Mouse (Mus musculus): Measurements from ENCODE around the gene Asf1b. TPM values are rescaled to one million over a fixed set of nuclear protein-coding genes. Genes with fewer than 3 reads are reported as not detected.

The Asf1b gene
- polyA plus RNA-seq, 1 experiment = 95.4 TPM

DNA sequence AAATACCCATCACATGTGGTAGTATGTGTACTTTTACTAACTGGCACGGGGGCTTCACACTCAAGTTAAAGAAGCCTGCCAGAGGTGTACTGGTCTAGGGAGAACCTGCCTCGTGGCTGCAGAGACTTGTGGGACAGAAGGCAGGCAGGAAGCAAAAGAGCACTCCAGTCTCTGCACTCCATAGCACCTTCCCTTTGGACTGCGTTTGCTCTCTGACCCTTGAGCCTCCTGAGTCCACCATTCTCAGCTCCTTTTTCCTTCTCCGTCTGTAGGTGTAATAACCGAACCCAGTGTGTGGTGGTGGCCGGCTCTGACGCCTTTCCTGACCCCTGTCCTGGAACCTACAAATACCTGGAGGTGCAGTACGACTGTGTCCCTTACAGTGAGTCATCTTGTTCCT, 32.6 kb upstream of the Asf1b start:
- peaks cover 37% of the 10 kb centered on the region for H3K36me3 ChIP-seq (replicated peaks; ENCODE audit: low read length)
- H3K4me1 ChIP-seq = peaks cover 15% of the 10 kb centered on the region
- TF ChIP-seq FLI1 (IDR thresholded peaks at IDR 0.05; ENCODE audit: low read length) = no peak
- TF ChIP-seq GATA1 (IDR thresholded peaks at IDR 0.05; ENCODE audit: borderline replicate concordance, low read length) = no peak
- no peak overlapping the region for H3K4me3 ChIP-seq (replicated peaks)
- H3K27me3 ChIP-seq (replicated peaks) = peaks cover 5% of the 10 kb centered on the region
- no peaks in the 10 kb centered on the region for H3K9me3 ChIP-seq

DNA sequence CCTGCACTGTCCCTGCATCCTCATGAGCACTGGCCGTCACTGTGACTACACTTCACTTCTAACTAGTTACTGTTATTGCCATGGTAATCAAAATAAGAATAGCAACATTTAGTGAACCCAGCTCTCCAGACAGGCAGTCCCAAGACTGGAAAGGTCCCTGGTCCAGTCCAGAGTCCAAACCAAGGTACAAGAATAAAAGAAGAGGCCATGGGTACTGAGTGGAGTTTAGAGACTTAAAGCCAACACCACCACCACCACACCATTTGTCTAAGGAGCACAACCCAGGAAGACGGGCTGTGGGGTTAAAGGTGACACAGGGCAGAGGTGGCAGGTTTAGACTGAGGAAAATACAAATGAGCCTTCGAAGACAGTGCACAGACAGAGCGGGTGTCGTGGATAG, 30.7 kb upstream of the Asf1b start:
- no peak overlapping the region for H3K4me3 ChIP-seq (replicated peaks)
- no peaks in the 10 kb centered on the region for H3K9me3 ChIP-seq
- H3K4me1 ChIP-seq = peaks cover 9% of the 10 kb centered on the region; the same call in 1 of the 2 replicates
- no peak for TF ChIP-seq FLI1 (IDR thresholded peaks at IDR 0.05; ENCODE audit: low read length)
- no peak for TF ChIP-seq GATA1 (IDR thresholded peaks at IDR 0.05; ENCODE audit: borderline replicate concordance, low read length)
- H3K36me3 ChIP-seq (replicated peaks; ENCODE audit: low read length) = peaks cover 34% of the 10 kb centered on the region
- peaks cover 13% of the 10 kb centered on the region for H3K27me3 ChIP-seq (replicated peaks)

DNA sequence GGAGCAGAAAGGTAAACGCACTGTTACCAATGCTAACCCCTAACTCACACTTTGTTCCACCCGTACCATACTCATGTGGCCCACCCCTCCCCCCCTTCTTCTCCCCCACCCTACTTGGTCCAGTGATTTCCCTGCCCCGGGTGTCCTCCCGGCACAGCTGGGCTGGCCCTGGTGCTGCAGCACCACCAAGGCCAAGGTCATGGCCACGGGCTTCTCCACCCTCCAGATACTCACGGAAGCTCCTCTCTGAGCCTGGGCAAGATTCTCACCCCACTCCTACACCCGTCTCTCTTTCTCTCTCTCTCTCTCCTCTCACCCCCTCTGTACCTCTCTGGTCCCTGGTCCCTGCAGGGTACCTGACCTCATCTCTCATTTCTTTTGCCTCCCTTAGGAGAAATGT, 29.0 kb upstream of the Asf1b start:
- peaks cover 15% of the 10 kb centered on the region for H3K27me3 ChIP-seq (replicated peaks)
- no peak for TF ChIP-seq FLI1 (IDR thresholded peaks at IDR 0.05; ENCODE audit: low read length)
- TF ChIP-seq GATA1 (IDR thresholded peaks at IDR 0.05; ENCODE audit: borderline replicate concordance, low read length) = no peak
- no peaks in the 10 kb centered on the region for H3K9me3 ChIP-seq
- no peak overlapping the region for H3K4me3 ChIP-seq (replicated peaks)
- H3K36me3 ChIP-seq (replicated peaks; ENCODE audit: low read length) = peaks cover 42% of the 10 kb centered on the region
- H3K4me1 ChIP-seq = peaks cover 9% of the 10 kb centered on the region; the same call in 1 of the 2 replicates

DNA sequence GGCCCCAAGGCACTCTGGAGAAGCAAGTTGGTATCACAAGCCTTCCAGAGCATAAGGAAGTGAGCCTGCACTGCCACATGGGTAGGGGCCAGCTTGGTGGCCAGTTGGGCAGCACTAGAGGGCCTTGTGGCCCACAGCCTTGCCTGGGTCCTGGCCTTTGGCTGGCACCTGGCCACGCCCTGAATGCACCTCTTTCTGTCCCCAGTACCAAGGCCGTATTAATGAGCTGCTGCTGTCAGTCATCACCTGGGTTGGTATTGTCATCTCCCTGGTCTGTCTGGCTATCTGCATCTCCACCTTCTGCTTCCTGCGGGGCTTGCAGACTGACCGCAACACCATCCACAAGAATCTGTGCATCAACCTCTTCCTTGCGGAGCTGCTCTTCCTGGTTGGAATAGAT, 21.1 kb upstream of the Asf1b start:
- Histone ChIP-seq H3K4me1 (no peaks in the 10 kb centered on the region; the same call in 1 of the 2 replicates), H3K9me3 (no peaks in the 10 kb centered on the region), H3K36me3 (replicated peaks; ENCODE audit: low read length) (peaks cover 91% of the 10 kb centered on the region), H3K27me3 (replicated peaks) (peaks cover 6% of the 10 kb centered on the region), H3K4me3 (replicated peaks) (no peak overlapping the region)
- TF ChIP-seq GATA1 (IDR thresholded peaks at IDR 0.05; ENCODE audit: borderline replicate concordance, low read length) (no peak), FLI1 (IDR thresholded peaks at IDR 0.05; ENCODE audit: low read length) (no peak)

DNA sequence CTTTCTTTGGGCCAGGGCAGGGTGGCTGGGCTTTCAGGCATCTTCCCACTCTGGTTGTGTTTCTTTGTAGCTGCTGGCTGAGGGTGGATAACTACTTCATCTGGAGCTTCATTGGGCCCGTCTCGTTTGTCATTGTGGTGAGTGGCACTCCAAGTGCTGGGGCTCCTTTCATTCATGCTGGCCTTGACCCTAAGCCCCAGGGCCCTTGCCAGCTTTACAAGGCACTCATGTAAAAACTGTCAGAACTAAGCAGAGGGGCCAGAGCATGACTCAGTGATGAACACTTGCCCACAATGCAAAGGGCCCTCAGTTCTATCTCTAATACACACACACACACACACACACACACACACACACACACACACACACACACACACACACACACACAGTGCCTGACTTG, 20.3 kb upstream of the Asf1b start:
- Histone ChIP-seq H3K36me3 (replicated peaks; ENCODE audit: low read length) (peaks cover 85% of the 10 kb centered on the region), H3K9me3 (no peaks in the 10 kb centered on the region), H3K4me3 (replicated peaks) (no peak overlapping the region), H3K4me1 (no peaks in the 10 kb centered on the region), H3K27me3 (replicated peaks) (peaks cover 4% of the 10 kb centered on the region)
- no peak for TF ChIP-seq FLI1 (IDR thresholded peaks at IDR 0.05; ENCODE audit: low read length)

DNA sequence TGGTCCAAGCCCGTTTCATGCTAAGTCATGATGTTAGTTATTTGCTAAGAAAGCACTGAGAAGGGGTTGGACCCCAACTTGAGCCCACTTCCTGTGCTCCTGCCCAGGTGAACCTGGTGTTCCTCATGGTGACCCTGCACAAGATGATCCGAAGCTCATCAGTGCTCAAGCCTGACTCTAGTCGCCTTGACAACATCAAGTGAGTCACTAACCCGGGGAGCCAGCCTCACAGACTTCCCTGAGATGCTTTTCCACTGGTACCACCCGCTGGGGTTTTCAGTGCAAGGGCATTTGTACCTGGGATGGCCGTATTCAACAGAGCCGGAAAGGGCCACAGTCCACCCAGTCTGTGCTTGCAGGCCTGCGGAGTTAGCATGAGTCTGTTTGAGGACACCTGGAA, 19.9 kb upstream of the Asf1b start:
- no peaks in the 10 kb centered on the region for H3K9me3 ChIP-seq
- TF ChIP-seq GATA1 (IDR thresholded peaks at IDR 0.05; ENCODE audit: borderline replicate concordance, low read length) = no peak
- no peak for TF ChIP-seq FLI1 (IDR thresholded peaks at IDR 0.05; ENCODE audit: low read length)
- peaks cover 8% of the 10 kb centered on the region for H3K27me3 ChIP-seq (replicated peaks)
- H3K36me3 ChIP-seq (replicated peaks; ENCODE audit: low read length) = peaks cover 80% of the 10 kb centered on the region
- H3K4me1 ChIP-seq = no peaks in the 10 kb centered on the region
- no peak overlapping the region for H3K4me3 ChIP-seq (replicated peaks)

DNA sequence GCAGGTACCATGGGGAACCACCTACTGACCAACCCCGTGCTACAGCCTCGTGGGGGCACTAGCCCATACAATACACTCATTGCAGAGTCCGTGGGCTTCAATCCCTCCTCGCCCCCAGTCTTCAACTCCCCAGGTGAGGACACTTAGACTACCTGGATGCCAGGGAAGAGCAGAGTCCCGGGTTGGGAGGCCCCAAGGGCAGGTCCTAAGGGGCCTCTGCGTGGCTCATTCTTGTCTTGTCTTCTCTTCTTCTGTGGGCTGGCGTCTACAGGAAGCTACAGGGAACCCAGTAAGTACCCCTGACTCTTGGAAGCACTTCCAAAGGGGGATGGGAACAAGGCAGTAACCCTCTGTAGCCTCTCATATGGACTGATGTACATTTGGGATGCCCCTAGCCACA, 17.7 kb upstream of the Asf1b start:
- Histone ChIP-seq H3K4me1 (no peaks in the 10 kb centered on the region), H3K27me3 (replicated peaks) (peaks cover 18% of the 10 kb centered on the region), H3K4me3 (replicated peaks) (no peak overlapping the region), H3K36me3 (replicated peaks; ENCODE audit: low read length) (peaks cover 58% of the 10 kb centered on the region), H3K9me3 (no peaks in the 10 kb centered on the region)
- TF ChIP-seq FLI1 (IDR thresholded peaks at IDR 0.05; ENCODE audit: low read length) (no peak), GATA1 (IDR thresholded peaks at IDR 0.05; ENCODE audit: borderline replicate concordance, low read length) (no peak)

DNA sequence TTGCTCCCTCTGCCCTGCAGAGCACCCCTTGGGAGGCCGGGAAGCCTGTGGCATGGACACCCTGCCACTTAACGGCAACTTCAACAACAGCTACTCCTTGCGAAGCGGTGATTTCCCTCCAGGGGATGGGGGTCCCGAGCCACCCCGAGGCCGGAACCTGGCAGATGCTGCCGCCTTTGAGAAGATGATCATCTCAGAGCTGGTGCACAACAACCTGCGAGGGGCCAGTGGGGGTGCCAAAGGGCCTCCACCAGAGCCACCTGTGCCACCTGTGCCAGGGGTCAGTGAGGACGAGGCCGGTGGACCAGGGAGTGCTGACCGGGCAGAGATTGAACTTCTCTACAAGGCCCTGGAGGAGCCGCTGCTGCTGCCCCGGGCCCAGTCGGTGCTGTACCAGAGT, 17.0 kb upstream of the Asf1b start:
- H3K4me1 ChIP-seq = no peaks in the 10 kb centered on the region
- TF ChIP-seq GATA1 (IDR thresholded peaks at IDR 0.05; ENCODE audit: borderline replicate concordance, low read length) (no peak), FLI1 (IDR thresholded peaks at IDR 0.05; ENCODE audit: low read length) (no peak)
- peaks cover 52% of the 10 kb centered on the region for H3K36me3 ChIP-seq (replicated peaks; ENCODE audit: low read length)
- peaks cover 18% of the 10 kb centered on the region for H3K27me3 ChIP-seq (replicated peaks)
- H3K9me3 ChIP-seq = no peaks in the 10 kb centered on the region
- no peak overlapping the region for H3K4me3 ChIP-seq (replicated peaks)

DNA sequence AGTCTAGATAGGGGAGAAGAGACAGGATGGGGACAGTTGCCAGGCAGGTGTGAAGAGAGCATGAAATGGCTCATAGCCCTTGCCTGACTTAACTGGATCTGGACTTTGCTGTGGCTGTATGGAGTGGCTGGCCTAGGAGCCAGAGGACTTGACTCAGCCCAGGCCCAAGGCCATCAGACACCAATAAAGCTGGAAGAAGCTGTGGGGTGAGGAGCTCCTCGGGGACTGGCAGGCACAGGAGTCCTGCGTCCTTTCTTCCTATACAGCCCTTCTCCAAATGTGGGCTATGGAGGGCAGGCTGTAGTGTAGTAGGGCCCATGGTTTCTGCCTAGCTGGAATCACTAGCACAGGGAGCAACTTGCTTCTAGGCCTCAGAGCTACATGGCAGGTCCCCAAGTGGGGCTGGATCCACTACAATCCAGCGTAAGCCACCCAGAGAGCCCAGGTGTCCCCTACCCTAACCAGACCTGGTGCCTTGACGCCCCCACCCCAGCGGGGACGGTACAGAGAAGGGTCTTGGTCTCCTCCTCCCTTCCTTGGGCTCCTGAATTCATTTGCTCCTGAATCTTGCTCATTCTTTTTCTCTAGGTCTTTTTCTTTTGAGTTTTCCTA, 14.1 kb upstream of the Asf1b start:
- Histone ChIP-seq H3K4me3 (replicated peaks) (no peak overlapping the region), H3K4me1 (peaks cover 8% of the 10 kb centered on the region), H3K27me3 (replicated peaks) (peaks cover 20% of the 10 kb centered on the region), H3K9me3 (no peaks in the 10 kb centered on the region), H3K36me3 (replicated peaks; ENCODE audit: low read length) (peaks cover 24% of the 10 kb centered on the region)
- TF ChIP-seq FLI1 (IDR thresholded peaks at IDR 0.05; ENCODE audit: low read length) (no peak), GATA1 (IDR thresholded peaks at IDR 0.05; ENCODE audit: borderline replicate concordance, low read length) (no peak)

DNA sequence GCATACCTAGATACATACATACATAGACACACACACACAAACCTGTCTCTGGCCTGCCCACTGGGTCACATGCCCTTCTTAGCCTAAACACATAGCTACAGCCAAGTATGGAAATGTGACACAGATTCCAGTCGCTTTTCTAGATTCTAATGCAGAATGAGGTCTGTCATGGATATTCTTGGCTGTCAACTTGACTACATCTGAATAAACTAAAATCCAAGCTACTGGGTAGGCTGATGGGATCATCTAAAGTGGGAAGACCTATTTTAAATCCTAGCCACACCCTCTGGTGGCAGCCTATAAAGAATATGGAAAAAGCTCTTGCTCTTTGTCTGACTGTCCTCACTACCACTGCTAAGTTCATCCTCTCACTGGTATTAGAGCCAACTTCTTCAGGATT, 12.9 kb upstream of the Asf1b start:
- Histone ChIP-seq H3K27me3 (replicated peaks) (peaks cover 24% of the 10 kb centered on the region), H3K4me1 (peaks cover 8% of the 10 kb centered on the region), H3K36me3 (replicated peaks; ENCODE audit: low read length) (peaks cover 12% of the 10 kb centered on the region), H3K9me3 (no peaks in the 10 kb centered on the region), H3K4me3 (replicated peaks) (no peak overlapping the region)
- TF ChIP-seq GATA1 (IDR thresholded peaks at IDR 0.05; ENCODE audit: borderline replicate concordance, low read length) = no peak
- TF ChIP-seq FLI1 (IDR thresholded peaks at IDR 0.05; ENCODE audit: low read length) = no peak

DNA sequence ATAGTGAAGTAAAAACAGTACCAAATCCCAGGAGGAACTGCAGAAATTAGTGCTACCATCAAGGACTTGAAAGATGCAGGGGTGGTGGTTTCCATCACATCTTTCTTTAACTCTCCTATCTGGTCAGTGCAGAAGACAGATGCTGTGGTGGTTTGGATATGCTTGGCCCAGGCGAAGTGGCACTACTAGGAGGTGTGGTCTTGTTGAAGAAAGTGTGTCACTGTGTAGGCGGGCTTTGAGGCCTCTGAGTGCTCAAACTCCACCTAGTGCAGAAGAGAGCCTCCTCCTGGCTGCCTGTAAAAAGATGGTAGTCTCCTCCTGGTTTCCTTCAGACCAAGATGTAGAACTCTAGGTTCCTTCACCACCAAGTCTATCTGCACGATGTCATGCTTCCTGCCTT, 9.8 kb upstream of the Asf1b start:
- Histone ChIP-seq H3K4me3 (replicated peaks) (no peak overlapping the region), H3K9me3 (no peaks in the 10 kb centered on the region), H3K36me3 (replicated peaks; ENCODE audit: low read length) (no peaks in the 10 kb centered on the region), H3K27me3 (replicated peaks) (peaks cover 24% of the 10 kb centered on the region), H3K4me1 (peaks cover 8% of the 10 kb centered on the region)
- TF ChIP-seq GATA1 (IDR thresholded peaks at IDR 0.05; ENCODE audit: borderline replicate concordance, low read length) (no peak), FLI1 (IDR thresholded peaks at IDR 0.05; ENCODE audit: low read length) (no peak)

Measured in megakaryocyte, embryonic 14.5 days (primary cell).